Mouse (Mus musculus): ENCODE measurements around the gene Mlx. TPM values are rescaled to one million over a fixed set of nuclear protein-coding genes. Genes with fewer than 3 reads are reported as not detected.

The Mlx gene
- polyA plus RNA-seq, 1 experiment from 2014 or later, result 65.0 TPM

DNA sequence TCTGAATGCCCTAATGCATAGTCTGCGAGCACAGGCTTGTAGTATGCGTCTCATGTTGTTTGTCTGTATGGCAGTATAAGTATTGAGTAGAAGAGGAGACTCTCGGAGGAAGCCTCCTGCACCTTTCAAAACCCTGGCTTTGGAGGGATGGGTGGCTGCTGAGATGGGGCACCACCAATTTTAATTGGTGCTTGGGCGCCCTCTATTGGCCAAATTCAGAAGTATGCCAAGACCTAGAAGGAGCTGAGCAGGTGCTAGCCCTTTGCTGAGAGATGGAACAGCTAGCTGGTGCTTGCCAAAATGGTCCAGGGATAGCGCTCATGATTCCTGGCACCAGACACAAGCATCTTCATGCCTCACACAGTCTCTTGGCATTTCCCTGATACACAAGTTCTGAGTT, 29.2 kb upstream of the Mlx start:
- H3K4me2 ChIP-seq (replicated peaks), result no peak overlapping the region
- H3K9ac ChIP-seq, result no peak overlapping the region
- ATAC-seq, result no peak
- no peaks in the 10 kb centered on the region for H3K36me3 ChIP-seq
- no peaks in the 10 kb centered on the region for H3K27me3 ChIP-seq (replicated peaks)
- H3K9me3 ChIP-seq, result no peaks in the 10 kb centered on the region
- H3K4me1 ChIP-seq (replicated peaks), result peaks cover 55% of the 10 kb centered on the region
- H3K27ac ChIP-seq, result peak overlapping the region; percentile 89
- H3K4me3 ChIP-seq (replicated peaks), result no peak overlapping the region
- WGBS, result 25% methylated on average over 5 of the region's 5 CpGs

DNA sequence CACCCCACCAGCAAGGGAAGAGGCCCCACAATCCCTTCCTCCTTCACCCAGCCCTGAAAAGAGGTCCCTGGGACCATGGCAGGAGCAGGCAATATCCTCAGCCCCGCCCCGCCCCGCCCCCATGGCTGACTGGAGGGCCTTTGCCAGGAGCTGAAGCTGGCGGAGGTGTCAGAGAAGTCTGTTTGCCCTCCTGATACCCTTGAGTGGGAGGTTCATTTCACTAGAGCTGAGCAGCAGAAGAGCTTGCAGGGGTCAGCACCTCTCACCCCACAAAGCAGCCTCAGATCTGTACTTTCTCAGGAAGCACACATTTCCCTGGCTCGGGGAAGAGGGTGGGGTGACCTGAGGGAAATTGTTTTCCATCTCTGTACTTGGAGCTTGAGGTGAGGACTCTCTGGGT, 28.4 kb upstream of the Mlx start:
- peak overlapping the region; percentile 83 for H3K27ac ChIP-seq
- no peaks in the 10 kb centered on the region for H3K27me3 ChIP-seq (replicated peaks)
- peaks cover 62% of the 10 kb centered on the region for H3K4me1 ChIP-seq (replicated peaks)
- peak overlapping the region; percentile 15; the same call in 1 of the 2 replicates for H3K4me2 ChIP-seq (replicated peaks)
- 48% methylated on average over 5 of the region's 5 CpGs for WGBS
- no peaks in the 10 kb centered on the region for H3K36me3 ChIP-seq
- H3K4me3 ChIP-seq (replicated peaks), result no peak overlapping the region
- ATAC-seq, result peak; percentile 23; the same call in 1 of the 2 replicates
- H3K9ac ChIP-seq, result no peak overlapping the region
- H3K9me3 ChIP-seq, result no peaks in the 10 kb centered on the region

DNA sequence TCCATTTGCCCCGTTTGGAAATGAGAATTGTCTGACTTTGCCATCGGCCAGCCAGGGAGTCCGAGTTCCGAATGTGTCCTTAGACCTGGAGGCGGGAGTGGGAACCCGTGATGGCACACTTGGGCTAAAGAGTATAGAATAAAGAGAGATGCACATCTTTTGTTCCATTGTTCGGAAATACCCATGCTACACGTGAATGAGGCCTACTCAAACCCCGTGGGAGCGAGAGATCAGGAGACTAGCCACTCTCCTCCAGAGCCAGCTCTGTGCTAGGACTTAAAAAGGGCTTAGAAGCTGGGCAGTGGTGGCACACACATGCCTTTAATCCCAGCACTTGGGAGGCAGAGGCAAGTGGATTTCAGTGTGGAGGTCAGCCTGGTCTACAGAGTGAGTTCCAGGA, 27.6 kb upstream of the Mlx start:
- Histone ChIP-seq H3K36me3 (no peaks in the 10 kb centered on the region), H3K9ac (no peak overlapping the region), H3K4me2 (replicated peaks) (no peak overlapping the region), H3K4me1 (replicated peaks) (peaks cover 69% of the 10 kb centered on the region), H3K4me3 (replicated peaks) (no peak overlapping the region), H3K27me3 (replicated peaks) (no peaks in the 10 kb centered on the region), H3K27ac (peak overlapping the region; percentile 83), H3K9me3 (no peaks in the 10 kb centered on the region)
- 80% methylated on average over 10 of the region's 10 CpGs for WGBS
- ATAC-seq, result no peak

DNA sequence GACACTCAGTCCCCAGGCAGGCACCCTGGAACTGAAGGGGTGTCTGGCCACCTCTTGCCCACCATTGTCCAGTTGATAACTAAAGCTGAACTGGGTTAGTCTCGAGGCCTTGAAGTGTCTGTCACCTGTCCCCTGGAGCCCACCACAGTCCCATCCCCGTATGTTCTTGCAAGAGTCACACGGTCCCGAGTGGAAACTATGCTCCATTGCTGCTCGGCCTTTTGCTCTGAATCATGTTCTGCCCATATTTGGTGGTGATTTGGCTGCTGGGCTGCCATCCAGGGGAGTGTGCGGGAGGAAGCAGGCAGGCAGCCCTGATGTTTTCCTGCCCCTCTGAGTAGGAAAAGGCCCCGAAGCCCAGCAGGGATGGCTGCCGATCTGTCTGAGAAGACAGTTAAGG, 27.0 kb upstream of the Mlx start:
- H3K27ac ChIP-seq, result peak overlapping the region; percentile 83
- H3K4me2 ChIP-seq (replicated peaks), result no peak overlapping the region
- ATAC-seq, result no peak
- no peak overlapping the region for H3K9ac ChIP-seq
- peaks cover 73% of the 10 kb centered on the region for H3K4me1 ChIP-seq (replicated peaks)
- H3K27me3 ChIP-seq (replicated peaks), result no peaks in the 10 kb centered on the region
- WGBS, result 45% methylated on average over 8 of the region's 8 CpGs
- H3K36me3 ChIP-seq, result no peaks in the 10 kb centered on the region
- no peak overlapping the region for H3K4me3 ChIP-seq (replicated peaks)
- no peaks in the 10 kb centered on the region for H3K9me3 ChIP-seq

DNA sequence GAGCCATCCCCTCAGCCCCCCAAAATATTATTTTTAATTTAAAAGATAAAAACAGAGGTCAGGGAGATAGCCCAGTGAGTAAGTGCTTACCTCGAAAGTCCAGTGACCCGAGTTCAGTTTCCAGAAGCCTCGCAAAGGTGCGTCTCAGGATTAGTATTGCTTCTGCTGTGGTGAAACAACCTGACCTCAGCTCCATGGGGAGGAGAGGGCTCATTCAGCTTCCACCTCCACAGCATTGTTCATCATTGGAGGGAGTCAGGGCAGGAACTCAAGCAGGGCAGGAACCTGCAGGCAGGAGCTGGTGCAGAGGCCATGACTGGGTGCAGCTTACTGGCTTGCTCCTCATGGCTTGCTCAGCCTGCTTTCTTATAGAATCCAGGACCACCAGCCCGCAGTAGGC, 26.0 kb upstream of the Mlx start:
- peaks cover 71% of the 10 kb centered on the region for H3K4me1 ChIP-seq (replicated peaks)
- no peaks in the 10 kb centered on the region for H3K36me3 ChIP-seq
- H3K27me3 ChIP-seq (replicated peaks), result no peaks in the 10 kb centered on the region
- ATAC-seq, result no peak
- peak overlapping the region; percentile 99 for H3K27ac ChIP-seq
- H3K4me2 ChIP-seq (replicated peaks), result no peak overlapping the region
- H3K4me3 ChIP-seq (replicated peaks), result no peak overlapping the region
- no peaks in the 10 kb centered on the region for H3K9me3 ChIP-seq
- WGBS, result 85% methylated on average over 5 of the region's 5 CpGs
- H3K9ac ChIP-seq, result no peak overlapping the region

DNA sequence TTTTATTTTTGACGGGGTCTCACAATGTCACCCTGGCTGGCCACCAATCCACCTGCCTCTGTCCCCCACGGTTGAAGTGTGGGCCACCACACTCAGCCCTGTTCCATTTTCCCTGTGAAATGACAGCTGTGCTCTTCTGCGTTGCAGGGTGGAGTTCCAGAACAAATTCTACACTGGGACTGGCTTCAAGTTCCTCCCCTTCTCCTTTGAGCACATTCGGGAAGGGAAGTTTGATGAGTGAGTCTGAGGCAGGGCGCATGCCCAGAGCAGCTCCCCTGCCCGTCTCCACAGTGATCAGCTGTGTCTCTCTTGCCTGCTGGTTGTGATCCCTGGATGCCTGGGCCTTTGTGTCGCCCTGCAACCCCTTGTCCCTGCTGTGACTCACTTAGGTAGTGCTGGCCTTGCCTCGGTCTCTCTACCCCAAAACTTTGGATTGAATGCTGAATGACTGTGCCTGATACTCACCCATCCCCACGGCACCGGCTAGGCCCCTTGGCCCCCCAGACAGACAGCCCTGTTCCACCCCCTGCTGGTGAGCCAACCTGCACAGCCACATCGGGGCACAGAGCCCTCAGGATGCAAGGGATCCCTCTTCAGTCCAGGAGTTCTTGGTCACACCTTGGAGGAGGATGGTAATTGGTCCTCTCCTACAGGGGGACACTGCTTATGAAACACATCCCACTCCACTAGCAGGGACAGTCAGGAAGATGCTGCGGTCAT, 24.8 kb upstream of the Mlx start:
- no peak for ATAC-seq
- H3K4me2 ChIP-seq (replicated peaks), result no peak overlapping the region
- no peaks in the 10 kb centered on the region for H3K27me3 ChIP-seq (replicated peaks)
- H3K36me3 ChIP-seq, result no peaks in the 10 kb centered on the region
- H3K4me3 ChIP-seq (replicated peaks), result no peak overlapping the region
- WGBS, result 70% methylated on average over 12 of the region's 12 CpGs
- H3K4me1 ChIP-seq (replicated peaks), result peaks cover 63% of the 10 kb centered on the region
- H3K27ac ChIP-seq, result peak overlapping the region; percentile 99; the same call in 1 of the 2 replicates
- H3K9me3 ChIP-seq, result no peaks in the 10 kb centered on the region
- H3K9ac ChIP-seq, result no peak overlapping the region

DNA sequence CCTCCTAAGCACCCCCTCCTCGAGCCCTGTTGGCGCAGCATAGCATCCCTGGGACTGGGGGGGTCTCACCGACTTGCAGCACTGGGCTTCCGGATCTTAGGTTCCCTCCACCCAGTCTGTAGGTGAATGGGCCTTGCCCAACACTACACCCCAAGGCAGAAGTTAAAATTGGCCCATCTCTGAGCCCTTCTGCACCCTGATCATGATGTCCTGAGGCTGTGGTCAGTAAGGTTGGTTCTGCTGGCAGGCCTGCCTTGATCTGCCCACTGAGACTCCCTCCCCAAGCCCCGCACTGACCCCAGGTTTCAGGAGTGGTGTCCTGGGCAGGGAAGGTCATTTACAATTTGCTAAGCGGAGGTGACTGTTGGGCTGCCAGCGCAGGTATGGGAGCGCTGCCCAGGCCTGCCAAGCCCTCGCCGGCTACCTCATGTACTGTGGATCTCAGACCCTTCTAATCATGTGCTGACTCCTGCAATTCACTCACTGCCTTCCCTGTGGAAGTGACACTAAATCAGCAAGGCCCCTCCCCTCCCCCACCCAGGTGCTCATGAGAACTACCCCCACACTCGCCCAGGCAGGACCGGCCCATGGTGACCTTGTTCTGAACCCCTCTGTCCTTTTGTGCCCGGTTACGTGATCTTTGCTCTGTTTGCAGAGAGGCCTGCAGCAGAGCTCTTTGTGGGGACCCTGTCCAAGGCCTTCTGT, 24.0 kb upstream of the Mlx start:
- 57% methylated on average over 14 of the region's 14 CpGs for WGBS
- peak; percentile 41 for ATAC-seq
- no peak overlapping the region for H3K4me3 ChIP-seq (replicated peaks)
- no peaks in the 10 kb centered on the region for H3K36me3 ChIP-seq
- peak overlapping the region; percentile 45 for H3K4me2 ChIP-seq (replicated peaks)
- no peaks in the 10 kb centered on the region for H3K27me3 ChIP-seq (replicated peaks)
- no peaks in the 10 kb centered on the region for H3K9me3 ChIP-seq
- H3K9ac ChIP-seq, result peak overlapping the region; percentile 29; the same call in 1 of the 2 replicates
- H3K4me1 ChIP-seq (replicated peaks), result peaks cover 59% of the 10 kb centered on the region
- peak overlapping the region; percentile 99 for H3K27ac ChIP-seq

DNA sequence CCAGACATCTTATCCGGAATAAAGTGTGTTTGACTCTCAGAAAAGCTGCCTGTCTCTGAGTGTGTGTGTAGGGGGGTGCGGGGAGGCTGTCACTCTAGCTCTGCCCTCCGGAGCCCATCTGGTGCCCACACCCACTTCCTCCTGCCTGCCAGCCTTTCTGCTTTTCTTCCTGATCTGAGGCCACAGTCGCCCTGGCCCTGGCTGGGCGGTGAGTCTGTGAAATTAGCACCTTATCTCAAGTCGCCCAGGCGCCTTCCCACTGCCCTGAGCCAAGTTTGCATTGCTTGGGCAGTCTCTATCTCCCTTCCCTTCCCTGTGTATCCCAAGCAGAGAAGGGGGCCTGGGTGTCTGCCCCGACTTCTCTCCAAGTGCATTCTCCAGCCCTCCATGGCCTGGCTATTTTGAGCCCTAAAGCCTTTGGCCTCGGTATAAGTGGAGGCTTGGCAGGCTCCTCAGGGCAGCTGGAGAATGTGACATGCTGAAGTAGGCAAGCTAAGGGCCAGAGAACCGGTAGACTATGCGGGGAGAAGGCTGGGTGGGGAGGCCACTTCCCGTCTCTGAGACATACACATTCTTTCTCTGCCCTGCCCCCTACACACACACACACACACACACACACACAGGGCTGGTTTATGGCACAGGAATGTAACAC, 23.3 kb upstream of the Mlx start:
- H3K9ac ChIP-seq, result peak overlapping the region; percentile 29
- H3K4me2 ChIP-seq (replicated peaks), result peak overlapping the region; percentile 45
- H3K27me3 ChIP-seq (replicated peaks), result no peaks in the 10 kb centered on the region
- ATAC-seq, result peak; percentile 79
- peak overlapping the region; percentile 99 for H3K27ac ChIP-seq
- peaks cover 52% of the 10 kb centered on the region for H3K4me1 ChIP-seq (replicated peaks)
- no peak overlapping the region for H3K4me3 ChIP-seq (replicated peaks)
- 12% methylated on average over 12 of the region's 12 CpGs for WGBS
- H3K36me3 ChIP-seq, result no peaks in the 10 kb centered on the region
- H3K9me3 ChIP-seq, result no peaks in the 10 kb centered on the region

DNA sequence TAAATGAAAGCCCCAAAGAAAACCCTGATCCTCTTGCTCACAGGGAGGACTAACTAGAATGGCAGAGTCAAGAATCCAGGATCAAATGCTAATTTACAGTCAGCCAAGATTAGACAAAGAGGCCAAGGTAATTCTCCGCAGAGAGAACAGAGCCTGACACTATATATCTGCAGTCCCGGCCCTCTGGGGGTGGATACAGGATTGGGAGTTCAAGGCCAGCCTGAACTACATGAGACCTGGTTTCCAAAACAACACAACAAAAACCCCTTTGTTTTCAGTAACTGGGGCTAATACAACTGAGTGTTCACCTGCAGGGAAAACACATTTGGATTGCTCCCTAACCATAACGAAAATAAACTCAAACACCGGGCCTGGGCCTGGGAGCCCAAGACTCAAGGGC, 22.6 kb upstream of the Mlx start:
- 58% methylated on average over 4 of the region's 4 CpGs for WGBS
- Histone ChIP-seq H3K4me3 (replicated peaks) (no peak overlapping the region), H3K4me2 (replicated peaks) (0 out of 2 replicates have a peak overlapping the region, but pooled peaks have one; percentile 45)

DNA sequence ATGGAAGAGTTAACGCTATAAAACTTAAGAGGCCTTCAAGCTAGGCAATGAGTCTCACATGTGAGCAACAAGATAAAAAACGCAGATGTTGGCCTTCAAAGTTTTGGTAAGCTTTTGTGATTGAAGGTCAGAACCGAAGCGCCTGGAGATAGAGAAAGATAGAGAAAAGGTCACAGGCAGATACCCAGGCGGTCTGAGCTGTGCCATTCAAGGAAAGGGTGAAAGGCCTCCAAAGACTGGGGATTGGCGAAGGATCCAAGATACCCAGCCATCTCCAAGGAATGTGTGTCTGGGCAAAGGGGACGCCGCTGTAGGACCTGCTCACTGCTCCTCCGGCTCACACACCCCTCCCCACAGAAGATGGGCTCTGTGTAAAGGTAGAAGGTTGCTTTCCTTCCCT, 22.1 kb upstream of the Mlx start:
- H3K4me1 ChIP-seq (replicated peaks), result peaks cover 46% of the 10 kb centered on the region
- H3K9me3 ChIP-seq, result no peaks in the 10 kb centered on the region
- ATAC-seq, result no peak
- no peaks in the 10 kb centered on the region for H3K36me3 ChIP-seq
- peak overlapping the region; percentile 42 for H3K27ac ChIP-seq
- H3K4me3 ChIP-seq (replicated peaks), result no peak overlapping the region
- H3K4me2 ChIP-seq (replicated peaks), result no peak overlapping the region
- 85% methylated on average over 9 of the region's 9 CpGs for WGBS
- no peak overlapping the region for H3K9ac ChIP-seq
- no peaks in the 10 kb centered on the region for H3K27me3 ChIP-seq (replicated peaks)

More for the DNA sequence above, 22.6 kb upstream of the Mlx start:
- peaks cover 50% of the 10 kb centered on the region for H3K4me1 ChIP-seq (replicated peaks)
- peak overlapping the region; percentile 99 for H3K27ac ChIP-seq
- no peak for ATAC-seq
- no peaks in the 10 kb centered on the region for H3K27me3 ChIP-seq (replicated peaks)
- no peaks in the 10 kb centered on the region for H3K36me3 ChIP-seq
- no peak overlapping the region for H3K9ac ChIP-seq
- no peaks in the 10 kb centered on the region for H3K9me3 ChIP-seq

DNA sequence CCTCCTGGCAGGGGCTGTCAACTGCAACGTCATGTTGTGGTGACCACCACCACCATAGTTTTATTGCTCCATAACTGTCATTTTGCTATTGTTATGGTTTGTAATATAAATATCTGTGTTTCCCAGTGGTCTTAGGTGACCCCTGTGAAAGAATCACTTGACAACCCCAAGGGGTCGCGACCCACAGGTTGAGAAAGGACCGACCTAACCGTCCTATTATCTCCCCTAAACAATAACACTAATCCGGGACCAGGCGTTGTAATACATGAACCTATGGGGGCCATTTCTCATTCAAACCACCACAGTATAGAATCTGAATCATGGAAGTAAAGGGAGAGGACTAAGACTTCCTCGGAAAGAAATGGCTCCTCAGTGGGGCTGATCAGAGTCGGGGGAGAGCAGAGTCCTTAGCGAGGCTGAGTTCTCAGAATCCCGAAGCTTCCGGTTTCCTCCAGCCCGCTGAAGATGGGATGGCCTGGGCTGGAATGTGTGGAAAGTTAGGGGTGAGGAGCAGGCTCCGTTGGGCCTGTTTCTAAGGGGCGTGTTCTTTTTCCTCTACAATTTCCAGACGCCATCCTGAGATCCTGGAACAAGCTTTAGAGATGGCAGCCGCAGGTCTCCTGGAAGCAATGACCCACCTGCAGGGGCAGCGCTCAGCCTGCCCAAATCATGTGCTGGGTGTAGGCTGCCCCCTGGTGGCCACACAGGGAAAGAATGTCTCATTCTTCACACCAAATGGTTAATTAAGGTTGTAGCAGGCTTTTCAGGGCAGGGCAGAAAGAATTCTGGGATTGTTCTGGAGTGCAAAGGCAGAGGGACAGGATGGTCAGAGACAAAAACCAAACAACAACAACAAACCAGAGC, 20.3 kb upstream of the Mlx start:
- Histone ChIP-seq H3K27me3 (replicated peaks) (no peaks in the 10 kb centered on the region; the same call in 1 of the 2 replicates), H3K9me3 (no peaks in the 10 kb centered on the region), H3K27ac (no peak overlapping the region), H3K4me2 (replicated peaks) (peak overlapping the region; percentile 82), H3K36me3 (no peaks in the 10 kb centered on the region), H3K4me1 (replicated peaks) (peaks cover 47% of the 10 kb centered on the region), H3K9ac (no peak overlapping the region), H3K4me3 (replicated peaks) (peak overlapping the region; percentile 24)
- WGBS, result 20% methylated on average over 18 of the region's 18 CpGs
- ATAC-seq, result no peak

Measured in intestine, embryonic 15.5 days (tissue).